Mouse (Mus musculus): ENCODE results near the gene Ccz1. TPM values are rescaled to one million over a fixed set of nuclear protein-coding genes. Genes with fewer than 3 reads are reported as not detected.

The Ccz1 gene
- polyA plus RNA-seq, 1 experiment: 40.0 TPM

GRCm38 (mm10) chr5:143941588-143941987 lies 73.1 kb downstream of the Ccz1 start:
- no peak for DNase-seq (ENCODE audit: low spot score)

Other genes with a start within 250 kb of the Ccz1 start
- 15.2 and 18.9 TPM in 2 replicates for gene Eif2ak1, start 197.1 kb downstream of the Ccz1 start, polyA plus RNA-seq (2012; rRNA removed)
- 0.09 and 0.14 TPM in 2 replicates for gene Ankrd61, start 117.2 kb downstream of the Ccz1 start, polyA plus RNA-seq (2012; rRNA removed)
- 46.7 and 53.3 TPM in 2 replicates for gene Aimp2, start 105.0 kb downstream of the Ccz1 start, polyA plus RNA-seq (2012; rRNA removed)
- 6.5 and 7.1 TPM in 2 replicates for gene Pms2, start 104.9 kb downstream of the Ccz1 start, polyA plus RNA-seq (2012; rRNA removed)
- 1.2 TPM in 2 replicates for gene Gm42421, start 86.7 kb downstream of the Ccz1 start, polyA plus RNA-seq (2012; rRNA removed)
- gene Rsph10b, start 81.8 kb downstream of the Ccz1 start, polyA plus RNA-seq (2012; rRNA removed): 2.6 and 2.8 TPM in 2 replicates
- not detected in 2 replicates for gene Ocm, start 11.8 kb upstream of the Ccz1 start, polyA plus RNA-seq (2012; rRNA removed)
- gene Lmtk2, start 85.6 kb upstream of the Ccz1 start, polyA plus RNA-seq (2012; rRNA removed): 13.7 and 15.8 TPM in 2 replicates
- gene Bhlha15, start 175.4 kb upstream of the Ccz1 start, polyA plus RNA-seq (2012; rRNA removed): 0.50 TPM in 2 replicates
- 35.0 and 35.3 TPM in 2 replicates for gene Tecpr1, start 208.7 kb upstream of the Ccz1 start, polyA plus RNA-seq (2012; rRNA removed)
- 138 and 144 TPM in 2 replicates for gene Bri3, start 229.6 kb upstream of the Ccz1 start, polyA plus RNA-seq (2012; rRNA removed)

Data from urinary bladder, adult 2 months (tissue).